Mouse (Mus musculus) gastrocnemius, postnatal 14 days (tissue): Measurements from ENCODE around the gene Flnb. TPM values are rescaled to one million over a fixed set of nuclear protein-coding genes. Genes with fewer than 3 reads are reported as not detected.

Experiments used
- total RNA-seq, 2 experiments: library from RNA; stranded (reverse); gene quantifications; 2 replicates each; pipeline ENCODE4 v1.2.3; 2021

The Flnb gene
- total RNA-seq, 2 experiments from 2014 or later, result 19.9 to 20.8 TPM

Other genes starting within 250 kb of the Flnb start
- 1 to 10 TPM; 1.6 to 2.2 TPM for gene Gm3558, start 249.4 kb upstream of the Flnb start, total RNA-seq
- not detected for gene Gm10338, start 222.4 kb upstream of the Flnb start, total RNA-seq
- gene Gm10128, start 174.0 kb upstream of the Flnb start, total RNA-seq, result not detected
- not detected for gene Gm26661, start 26.4 kb upstream of the Flnb start, total RNA-seq
- not detected for gene Gm45521, start 139.3 kb downstream of the Flnb start, total RNA-seq
- under 1 TPM in 1 of 2 experiments, not detected in 1; 0.10 TPM for gene Dnase1l3, start 176.6 kb downstream of the Flnb start, total RNA-seq
- 1 to 10 TPM; 2.9 to 3.1 TPM for gene Abhd6, start 184.9 kb downstream of the Flnb start, total RNA-seq